Mouse (Mus musculus): ENCODE measurements around the gene Drosha.

- TF ChIP-seq CTCF (IDR thresholded peaks at IDR 0.05; ENCODE audit: low read depth, low read length) (no peak), POLR2A (IDR thresholded peaks at IDR 0.05; ENCODE audit: insufficient read depth, low read length) (no peak), EP300 (IDR thresholded peaks at IDR 0.05; ENCODE audit: insufficient read depth, low read depth, low read length) (no peak)
These were observed 52.3 kb downstream of the Drosha start for GRCm38 (mm10) chr15:12876881-12877280.

Data from ES-Bruce4 (cell line).